Mouse (Mus musculus) erythroblast, adult 5-6 weeks (primary cell): ENCODE results near the gene Tcf12. TPM values are rescaled to one million over a fixed set of nuclear protein-coding genes. Genes with fewer than 3 reads are reported as not detected.

Source experiments
- ATAC-seq: replicated peaks from 2 replicates; pipeline ENCODE4 v1.8.0; 2016; ENCODE audit warnings: moderate number of reproducible peaks, mild to moderate bottlenecking, moderate TSS enrichment, inconsistent platforms; ENCODE audit not compliant: poor library complexity, low FRiP score, severe bottlenecking
- total RNA-seq, 2 experiments: library from RNA; stranded (forward) in 1 of 2; stranded (reverse) in 1 of 2; fragments of 150-400 nt in 1 of 2; fragments of 200-764, 138-1000 nt in 1 of 2; gene quantifications; 2 replicates each; pipeline versions ENCODE4 v1.2.3 to v1.2.4; 2015 to 2017; ENCODE audit warnings: low replicate concordance in 2 of 2

Gene Tcf12
- total RNA-seq, 2 experiments from 2014 or later, result 10.9 to 22.1 TPM

DNA sequence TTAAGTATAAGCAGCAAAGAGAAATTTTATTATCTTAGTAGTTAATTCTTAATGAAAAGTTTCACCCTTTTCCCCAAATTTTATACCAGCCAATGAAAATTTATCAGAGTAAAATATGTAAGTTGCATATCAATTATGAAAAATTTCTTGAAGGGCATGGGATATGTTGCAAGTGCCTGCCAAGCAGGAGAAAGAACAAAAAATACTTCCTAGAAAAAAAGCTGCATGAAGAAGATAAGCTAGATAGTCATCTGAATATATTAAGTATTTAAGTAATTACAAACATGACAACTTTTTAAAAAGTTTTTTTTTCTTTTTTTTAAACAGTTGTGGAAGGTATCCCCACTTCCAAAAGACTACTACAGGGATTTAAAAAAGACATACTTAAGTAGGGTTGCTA lies 179.7 kb downstream of the Tcf12 start:
- ATAC-seq, result no peak

DNA sequence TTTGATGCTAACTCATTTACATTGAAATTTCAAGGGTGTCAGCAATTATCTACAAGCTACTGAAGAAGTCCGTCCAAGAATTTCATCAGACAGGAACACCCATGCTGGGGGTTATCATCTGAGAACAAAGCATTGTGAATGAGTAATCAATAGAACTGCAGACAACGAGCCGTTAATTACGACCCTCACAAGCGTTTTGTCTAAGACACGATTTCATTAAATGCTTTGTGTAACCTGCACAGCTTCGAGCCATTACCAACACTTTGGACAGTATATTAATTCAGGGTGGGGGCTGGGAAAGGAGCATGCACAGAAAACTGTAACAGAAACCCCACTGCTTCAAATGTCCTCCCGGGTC lies 180.3 kb downstream of the Tcf12 start:
- ATAC-seq, result no peak

DNA sequence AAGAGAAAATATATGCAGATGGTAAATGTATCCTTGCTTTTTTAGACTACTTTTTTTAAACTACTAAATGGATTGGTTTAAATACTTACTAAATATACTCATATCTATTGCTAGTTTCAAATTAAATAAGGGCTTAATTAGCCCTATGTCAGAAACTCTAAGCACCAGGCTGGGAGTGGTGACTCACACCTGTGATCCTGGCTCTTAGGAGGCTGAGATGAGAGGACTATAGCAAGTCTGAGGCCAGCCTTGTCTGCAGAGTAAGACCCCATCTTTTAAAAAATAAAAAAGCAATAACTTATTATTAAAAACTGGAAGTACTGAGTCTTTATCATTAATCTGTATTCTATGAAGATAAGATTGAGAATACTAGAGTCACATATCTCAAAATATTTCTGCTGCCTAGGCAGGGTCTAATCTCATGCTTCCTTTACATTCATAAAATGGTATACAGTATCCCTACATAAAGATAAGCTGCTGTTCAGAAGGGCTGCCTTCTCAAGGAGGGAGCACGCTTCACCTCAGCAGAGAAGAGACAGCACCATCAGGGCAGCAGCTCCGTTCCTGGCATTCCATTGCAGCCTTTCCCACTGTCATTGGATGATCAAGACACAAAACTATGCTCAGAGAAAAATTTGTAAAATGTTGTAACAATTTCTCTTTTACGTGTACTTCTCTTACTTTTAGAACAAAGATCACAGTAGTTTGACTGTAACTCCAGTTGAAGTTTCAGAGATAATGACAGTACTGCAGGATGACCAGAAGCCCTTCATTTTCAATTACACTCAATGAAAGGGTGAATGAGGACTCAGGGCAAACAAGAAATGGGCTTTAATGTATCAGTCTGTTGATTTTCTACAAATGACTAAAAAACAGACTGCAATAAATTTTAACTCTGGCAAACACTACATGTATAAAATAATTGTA lies 181.0 kb downstream of the Tcf12 start:
- ATAC-seq, result no peak; the same call in 1 of the 2 replicates

DNA sequence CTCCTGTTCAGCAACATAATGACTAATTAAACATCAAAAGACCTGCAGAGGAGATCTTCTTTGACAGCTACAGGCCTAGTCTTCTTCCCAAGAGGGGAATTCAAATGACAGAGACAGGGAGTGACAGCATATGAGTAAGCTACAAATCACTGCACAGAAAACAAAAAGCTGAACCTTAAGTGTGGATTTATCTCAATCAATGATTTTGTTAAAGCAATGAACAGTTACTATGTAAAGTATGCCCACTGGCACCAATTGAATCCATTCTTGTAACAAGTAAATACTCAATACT lies 195.1 kb downstream of the Tcf12 start:
- no peak for ATAC-seq

DNA sequence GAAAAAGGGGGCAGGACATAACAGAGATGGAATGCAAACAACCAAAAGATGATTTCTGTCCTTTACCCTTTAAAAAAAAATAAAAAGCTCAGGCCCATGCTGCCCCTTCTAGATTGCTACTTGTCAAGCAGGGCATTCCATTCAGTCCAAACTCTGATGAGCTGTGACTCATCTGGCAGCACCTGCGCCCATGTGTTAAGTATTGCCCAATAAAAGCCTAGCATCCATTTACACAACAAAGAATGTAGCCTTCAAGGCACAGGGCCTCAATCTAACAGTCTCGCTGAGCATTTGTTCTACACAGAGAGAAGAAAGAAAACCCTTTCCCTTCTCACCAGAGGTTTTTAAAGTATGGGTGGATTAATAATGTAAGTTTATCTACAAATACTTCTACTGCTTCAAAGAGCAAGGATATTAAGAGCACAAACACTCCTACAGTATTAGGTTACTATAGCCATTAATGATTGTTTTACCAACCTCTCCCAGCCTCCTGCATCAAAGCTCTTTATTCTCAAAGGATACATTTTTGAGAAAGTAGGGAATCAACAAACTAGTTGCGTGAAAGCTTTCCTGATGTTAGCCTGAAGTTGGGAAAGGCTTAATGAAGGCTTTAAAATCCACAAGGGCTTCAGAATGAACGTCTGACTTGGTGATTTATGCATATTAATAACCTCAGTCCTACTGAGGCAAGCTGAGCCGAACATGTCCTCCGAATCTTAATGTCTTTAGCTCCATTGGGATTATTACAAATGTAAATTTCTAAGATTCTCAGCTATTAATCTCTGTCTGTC lies 195.6 kb downstream of the Tcf12 start:
- no peak for ATAC-seq

DNA sequence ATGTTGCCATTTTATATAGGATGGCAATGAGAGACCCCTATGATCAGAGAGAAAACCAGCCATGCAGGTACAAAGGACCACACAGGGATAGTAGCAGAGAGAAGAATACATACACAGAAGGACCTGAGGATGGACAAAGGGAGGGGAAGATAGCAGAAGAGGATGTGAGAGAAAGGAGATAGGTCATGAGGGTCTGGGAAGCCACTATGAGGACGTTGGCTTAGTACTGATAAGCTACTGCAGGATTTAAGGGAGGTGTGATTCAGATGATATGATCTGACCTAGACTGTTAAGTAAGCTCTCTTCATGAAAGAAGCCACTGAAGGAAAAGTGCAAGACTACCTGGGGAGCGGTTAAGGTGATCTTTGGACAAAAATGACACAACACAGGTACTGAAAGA lies 205.1 kb downstream of the Tcf12 start:
- ATAC-seq, result no peak

DNA sequence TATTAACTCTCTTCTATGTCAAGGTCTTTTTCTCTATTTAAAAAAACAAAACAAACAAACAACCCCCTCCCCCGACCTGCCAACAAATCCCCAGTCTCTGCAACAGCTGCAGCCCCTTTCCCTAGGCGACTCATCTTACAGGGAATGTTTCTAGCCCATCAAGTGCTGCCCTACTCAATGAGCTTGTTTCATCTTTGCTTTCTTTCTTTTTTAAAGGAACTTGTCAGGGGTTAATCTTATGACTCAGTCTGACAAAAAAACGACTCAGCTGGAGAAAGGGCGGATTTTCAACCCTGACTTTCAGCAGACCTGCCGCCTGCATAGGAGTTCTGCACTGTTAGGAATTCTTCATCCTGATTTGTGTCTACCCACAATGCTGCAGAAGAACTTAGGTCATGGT lies 212.8 kb downstream of the Tcf12 start:
- no peak for ATAC-seq

DNA sequence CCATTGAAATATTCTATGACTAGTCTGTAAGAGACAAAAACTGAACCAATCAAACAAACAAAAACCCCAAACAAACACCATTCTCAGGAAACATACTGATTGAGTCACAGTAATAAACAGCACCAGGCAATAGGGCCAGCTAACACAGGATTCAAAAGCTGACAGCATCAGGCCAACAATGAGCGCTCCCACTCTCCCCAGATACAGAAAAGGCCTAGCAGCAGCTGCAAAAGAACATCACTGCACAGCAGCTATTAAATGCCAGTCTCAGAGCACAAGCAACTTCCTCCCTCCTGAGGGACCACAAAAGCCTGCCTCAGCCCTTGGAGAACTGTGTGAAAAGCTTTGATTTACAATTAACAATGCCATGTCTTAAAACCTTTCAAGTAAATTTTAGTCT lies 214.3 kb downstream of the Tcf12 start:
- no peak for ATAC-seq

DNA sequence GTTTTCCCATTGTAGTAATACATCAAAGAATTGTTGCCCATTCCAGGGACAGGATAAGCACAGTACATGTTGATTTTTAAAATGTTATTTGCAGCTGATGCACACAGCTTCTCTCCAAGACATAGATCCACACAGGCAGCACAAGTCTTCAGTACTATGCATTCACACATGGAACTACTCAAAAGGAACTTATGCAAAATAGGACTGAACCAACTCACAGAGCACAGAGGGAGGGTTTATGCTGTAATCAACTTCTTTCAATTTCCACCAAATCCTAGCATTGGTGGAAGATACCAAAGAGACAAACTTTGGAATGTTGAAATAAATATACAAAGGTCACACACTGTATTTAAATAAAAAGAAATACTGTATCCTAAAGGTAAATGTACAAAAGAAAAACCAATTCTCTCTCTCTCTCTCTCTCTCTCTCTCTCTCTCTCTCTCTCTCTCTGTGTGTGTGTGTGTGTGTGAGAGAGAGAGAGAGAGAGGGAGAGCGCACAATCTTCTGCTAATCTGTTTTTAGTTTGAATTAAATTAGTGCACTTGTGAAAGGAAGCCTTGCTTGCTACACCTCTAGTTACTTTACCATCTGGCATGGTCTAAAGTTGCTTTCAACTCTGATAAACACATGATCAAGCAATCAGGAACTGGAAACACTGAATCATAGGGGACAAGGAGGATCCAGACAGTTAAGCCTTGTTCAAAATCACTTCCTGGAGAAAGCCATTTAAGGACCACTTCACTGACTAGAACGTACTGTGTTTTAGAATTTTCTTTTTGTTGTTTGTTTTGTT lies 215.5 kb downstream of the Tcf12 start:
- ATAC-seq, result no peak

DNA sequence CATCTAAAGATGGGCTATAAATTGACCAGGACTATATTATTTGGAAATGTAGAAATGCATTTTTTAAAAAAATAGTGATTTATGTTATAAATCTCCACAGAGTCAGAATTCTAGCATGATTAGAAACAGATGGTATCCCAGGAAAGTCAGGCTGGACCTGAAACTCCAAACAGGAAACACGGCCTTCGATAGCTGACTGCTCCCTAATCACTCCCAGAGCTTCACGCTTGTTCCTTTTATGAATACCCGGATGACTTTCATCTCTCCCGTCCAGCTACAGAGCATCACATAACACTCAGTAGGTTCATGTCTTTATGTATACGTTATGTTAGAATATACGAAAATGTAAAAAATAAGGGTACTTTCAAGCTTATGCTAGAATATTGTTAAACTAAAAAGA lies 216.4 kb downstream of the Tcf12 start:
- ATAC-seq, result no peak

DNA sequence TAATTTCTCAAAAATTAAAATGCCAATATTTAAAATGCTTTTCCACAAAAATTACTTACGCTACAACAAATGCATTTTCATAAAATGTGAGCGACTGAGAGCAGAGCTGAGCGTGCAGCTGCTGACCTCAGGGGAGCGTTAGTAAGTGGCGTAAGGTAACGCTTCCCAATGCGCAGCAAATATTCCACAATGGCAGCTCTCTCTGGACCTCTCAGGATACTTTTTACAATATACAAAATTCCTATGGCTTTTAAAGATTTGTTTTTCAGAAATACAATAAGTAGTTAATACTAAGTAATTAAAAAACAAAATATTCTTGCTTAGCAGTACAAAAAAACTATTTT lies 216.8 kb downstream of the Tcf12 start:
- no peak for ATAC-seq

DNA sequence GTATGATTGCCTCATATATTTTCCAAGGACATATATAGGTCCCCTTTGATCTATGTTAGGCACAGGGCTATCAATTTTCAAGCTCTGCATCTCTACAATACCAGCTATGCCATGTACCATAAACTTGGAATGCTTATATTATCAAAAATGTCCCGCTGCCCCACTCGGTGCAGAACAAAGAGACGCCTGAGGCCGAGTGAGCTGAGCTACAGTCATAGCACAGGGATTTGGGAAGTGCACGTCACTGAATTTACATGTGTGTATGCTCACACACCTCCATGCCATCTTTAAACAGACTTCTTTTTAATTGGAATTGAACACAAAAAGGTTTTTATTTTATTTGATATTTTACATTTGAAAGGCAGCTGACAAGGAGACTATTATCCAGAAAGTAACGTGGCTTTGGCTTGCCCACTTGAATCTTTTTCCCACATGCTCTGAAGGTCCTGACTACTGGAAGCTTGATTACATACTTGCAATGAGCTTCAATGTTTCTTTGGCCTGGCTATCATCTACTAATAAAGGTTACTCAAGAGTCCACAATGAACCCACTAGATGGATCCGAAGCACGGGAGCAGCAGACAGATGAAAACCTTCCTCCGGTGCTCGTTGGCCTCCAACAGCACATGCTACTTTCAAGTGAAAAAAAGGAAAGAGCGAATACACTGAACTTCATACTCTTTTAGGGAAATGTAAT lies 217.3 kb downstream of the Tcf12 start:
- no peak for ATAC-seq

DNA sequence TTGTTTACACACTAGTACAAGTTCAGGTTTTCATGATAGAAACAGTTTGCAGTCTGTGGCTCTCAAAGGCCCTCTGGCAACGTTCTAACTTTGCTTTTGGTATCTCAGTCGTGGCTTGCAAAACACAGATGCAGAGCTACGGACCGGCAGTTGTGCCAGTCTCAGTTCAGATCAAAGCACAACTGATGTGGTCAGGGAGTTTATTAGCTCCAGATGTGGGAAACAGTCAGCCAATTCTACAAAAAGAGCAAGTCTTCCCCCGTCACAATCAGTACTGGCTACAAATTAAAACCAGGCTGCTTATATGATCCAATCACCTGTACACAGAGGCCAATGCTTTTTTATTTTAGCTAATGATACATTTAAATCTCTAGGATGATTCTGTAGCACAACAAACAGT lies 223.2 kb downstream of the Tcf12 start:
- no peak for ATAC-seq

DNA sequence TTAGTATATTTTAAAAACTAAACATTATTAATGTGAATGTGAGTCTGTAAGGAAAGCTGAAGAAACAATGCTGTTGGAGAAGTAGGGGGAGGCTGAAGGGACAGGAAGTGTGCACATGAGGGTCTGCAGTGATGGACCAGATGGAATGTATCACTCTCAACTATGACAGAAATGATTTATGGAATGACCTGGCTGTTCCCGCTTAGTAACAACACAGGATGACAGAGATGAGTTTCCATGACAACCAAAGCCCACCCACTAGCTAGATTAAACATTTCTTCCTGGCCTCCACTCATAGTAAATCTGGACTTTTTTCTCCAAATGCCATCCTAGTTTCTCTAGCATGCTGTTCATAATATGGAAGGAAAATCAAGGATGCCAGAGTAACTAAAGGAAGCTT lies 231.0 kb downstream of the Tcf12 start:
- no peak for ATAC-seq

DNA sequence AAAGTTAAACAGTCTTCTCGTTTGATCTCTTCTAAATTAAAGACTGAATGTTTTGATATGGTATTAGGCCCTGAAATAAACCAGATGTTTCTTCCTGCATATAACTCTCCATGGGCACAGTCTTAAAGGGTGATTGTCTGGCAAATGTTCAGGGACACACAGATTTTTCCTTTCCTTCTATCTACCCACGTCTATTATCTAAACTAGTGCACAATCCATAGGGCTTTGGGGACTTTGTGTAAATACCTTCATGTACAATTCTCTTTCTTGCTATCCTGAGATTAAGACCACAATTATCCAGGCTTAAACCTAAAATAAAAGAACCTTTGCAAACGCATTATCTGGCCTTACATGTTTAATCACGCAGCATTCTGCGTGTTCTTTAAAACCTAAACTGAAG lies 231.7 kb downstream of the Tcf12 start:
- ATAC-seq, result no peak

DNA sequence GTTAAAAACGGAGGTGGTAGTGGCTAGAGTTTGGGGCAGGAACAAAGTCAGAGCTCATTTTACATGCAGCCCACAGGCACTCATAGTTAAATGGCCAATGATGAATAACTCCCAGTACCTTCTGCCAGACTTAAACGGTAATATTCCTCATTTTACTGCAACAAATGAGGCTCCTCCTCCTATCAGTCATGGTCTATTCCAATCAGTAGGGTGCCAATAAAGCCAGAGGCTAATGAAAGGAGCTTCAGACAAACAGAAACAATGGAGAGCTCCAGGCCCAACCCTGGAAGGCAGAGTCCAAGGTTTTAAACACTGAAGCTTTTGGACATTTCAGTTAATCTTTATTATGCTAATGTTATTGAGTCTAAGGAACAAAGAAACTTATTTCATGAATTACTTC lies 232.3 kb downstream of the Tcf12 start:
- ATAC-seq, result no peak

DNA sequence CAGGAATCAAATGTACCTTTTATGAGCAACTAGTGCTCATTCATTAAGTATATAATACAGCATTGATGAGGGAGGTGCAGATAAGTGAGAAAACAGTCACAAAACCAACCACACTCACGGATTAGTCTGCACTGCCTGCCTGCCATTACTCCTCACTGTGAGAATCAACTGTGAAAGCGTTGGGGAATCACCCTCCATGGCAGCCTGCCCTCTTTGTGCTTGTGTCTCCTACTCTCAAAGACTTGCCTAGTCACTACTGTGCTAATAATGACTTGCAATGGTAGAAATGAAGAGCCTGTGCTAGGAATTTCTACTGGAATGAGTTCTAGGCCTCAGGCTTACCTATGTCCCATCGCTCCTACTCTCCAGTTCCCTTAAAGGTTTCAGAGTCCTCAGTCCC lies 233.8 kb downstream of the Tcf12 start:
- ATAC-seq, result no peak

DNA sequence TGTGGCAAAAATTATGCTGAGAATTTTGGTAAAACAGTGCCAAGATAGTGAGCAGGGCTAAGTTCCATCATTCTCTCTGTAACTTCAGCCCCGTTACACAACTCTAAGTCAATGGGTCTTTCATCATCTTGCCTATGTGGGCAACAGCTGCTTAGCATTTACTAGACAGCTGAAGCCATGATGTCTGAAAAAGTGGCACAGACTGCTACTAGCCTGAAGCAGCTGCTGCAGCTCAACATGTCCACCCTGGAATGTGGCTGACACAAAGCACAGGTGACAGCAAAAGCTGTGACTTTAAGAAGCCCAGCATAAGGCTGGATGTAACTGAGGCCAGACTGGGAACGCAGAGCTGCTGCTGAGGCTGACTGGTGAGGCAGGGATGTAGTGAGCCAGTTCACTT lies 236.9 kb downstream of the Tcf12 start:
- no peak for ATAC-seq

DNA sequence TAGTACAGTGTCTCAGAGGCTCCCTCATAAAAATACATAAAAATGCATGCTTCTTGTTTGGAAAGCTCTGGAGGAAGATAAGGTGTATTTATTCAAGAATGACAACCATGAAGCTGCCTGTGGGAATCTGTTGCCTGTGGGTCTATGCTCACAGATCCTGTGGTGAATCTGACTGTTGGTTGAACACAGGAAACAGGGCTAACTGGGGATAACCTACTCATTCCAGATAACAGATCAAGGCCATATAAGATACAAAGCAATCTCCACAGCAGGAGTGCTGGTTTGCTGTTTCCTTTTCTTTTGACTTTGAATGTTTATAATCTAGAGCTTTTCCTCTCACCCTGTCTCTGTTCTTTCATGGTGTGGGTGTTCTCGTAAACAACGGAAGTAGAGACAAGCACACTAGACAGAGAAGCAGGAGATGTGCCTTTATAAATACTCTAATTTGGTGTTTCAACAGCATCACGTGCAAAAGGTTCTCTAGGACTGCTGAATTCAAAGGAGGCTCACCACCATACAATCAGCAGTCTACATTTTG lies 237.6 kb downstream of the Tcf12 start:
- no peak for ATAC-seq

DNA sequence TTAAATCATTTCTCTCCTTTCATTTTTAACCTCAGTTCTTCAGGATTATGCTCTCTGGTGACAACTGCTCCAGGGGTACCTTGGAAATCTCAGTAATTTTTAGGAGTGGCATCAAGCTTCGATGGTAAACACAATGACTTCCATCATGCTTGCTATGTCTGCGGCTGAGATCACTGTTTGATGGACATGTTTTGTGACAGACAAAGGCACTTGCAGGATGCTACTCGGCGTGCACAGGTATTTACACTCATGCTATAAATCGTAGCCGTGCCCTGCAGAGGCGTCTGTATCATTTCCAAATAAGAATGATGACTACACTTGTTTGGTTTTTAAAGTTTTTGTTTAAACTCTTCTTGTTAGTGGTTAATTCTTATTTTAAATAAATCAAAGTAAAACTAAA lies 248.3 kb downstream of the Tcf12 start:
- ATAC-seq, result no peak
